Mouse (Mus musculus) CH12.LX (cell line): ENCODE data around the gene Ubl4b. TPM values are rescaled to one million over a fixed set of nuclear protein-coding genes. Genes with fewer than 3 reads are reported as not detected.

ENCODE experiments used
- DNase-seq: peaks from one replicate; pipeline ENCODE4 v3.0.0-alpha.2; 2013; ENCODE audit errors: extremely low read depth
- H3K27ac ChIP-seq: 2 replicates; pipeline ENCODE4 v1.5.1; 2012; ENCODE audit warnings: low read depth, mild to moderate bottlenecking, control low read depth, moderate library complexity; ENCODE audit not compliant: insufficient read depth
- H3K27me3 ChIP-seq: replicated peaks from 2 replicates; pipeline ENCODE3; 2012; ENCODE audit warnings: inconsistent platforms
- H3K36me3 ChIP-seq, 2 experiments: replicated peaks in 1 of 2; 2 replicates each; pipeline versions ENCODE3 to v1.6.1; 2012; ENCODE audit warnings: inconsistent platforms in 1 of 2, low read length in 1 of 2, mild to moderate bottlenecking in 1 of 2, mixed read lengths in 1 of 2, moderate library complexity in 1 of 2; ENCODE audit not compliant: control insufficient read depth in 1 of 2, insufficient read depth in 1 of 2
- H3K4me1 ChIP-seq, 2 experiments: 2 replicates each; pipeline ENCODE4 v1.6.1; 2012; ENCODE audit warnings: inconsistent platforms in 1 of 2, moderate library complexity in 1 of 2; ENCODE audit not compliant: insufficient read depth in 2 of 2, control insufficient read depth in 1 of 2
- H3K4me2 ChIP-seq: 2 replicates; pipeline ENCODE4 v1.6.1; 2012; ENCODE audit warnings: low read depth, mild to moderate bottlenecking, control low read depth; ENCODE audit not compliant: poor library complexity, insufficient read depth, severe bottlenecking
- H3K4me3 ChIP-seq, 3 experiments: fragments of 150-350 bp in 1 of 3; sonication (generic) in 1 of 3; replicated peaks in 1 of 3; 2 replicates each; pipeline versions ENCODE3 to v1.5.1; 2011 to 2012; ENCODE audit warnings: low read depth in 2 of 3, low read length in 2 of 3, mild to moderate bottlenecking in 2 of 3, moderate library complexity in 2 of 3, control low read depth in 1 of 3, improper control_type of control experiment in 1 of 3, inconsistent platforms in 1 of 3, mixed read lengths in 1 of 3; ENCODE audit not compliant: poor library complexity in 1 of 3
- H3K79me2 ChIP-seq: replicated peaks from 2 replicates; pipeline ENCODE4 v1.6.1; 2012; ENCODE audit warnings: mild to moderate bottlenecking, moderate library complexity; ENCODE audit not compliant: control insufficient read depth, poor library complexity, insufficient read depth, severe bottlenecking; ENCODE audit errors: extremely low read depth
- H3K9ac ChIP-seq: 2 replicates; pipeline ENCODE4 v1.6.1; 2012; ENCODE audit warnings: low read depth, mild to moderate bottlenecking, control low read depth, moderate library complexity; ENCODE audit not compliant: insufficient read depth
- H3K9me3 ChIP-seq: replicated peaks from 2 replicates; pipeline ENCODE3; 2012; ENCODE audit warnings: low read length, inconsistent platforms, mixed read lengths
- BHLHE40 ChIP-seq: IDR thresholded peaks from 2 replicates; pipeline ENCODE4 v1.6.1; 2011; ENCODE audit warnings: mild to moderate bottlenecking, low read depth, low read length, improper control_type of control experiment
- CTCF ChIP-seq, 2 experiments: IDR thresholded peaks in 1 of 2; conservative IDR thresholded peaks in 1 of 2; 2 replicates each; pipeline ENCODE4 v1.5.1; 2011 to 2012; ENCODE audit warnings: low read depth in 2 of 2, low read length in 2 of 2, improper control_type of control experiment in 1 of 2, inconsistent platforms in 1 of 2, mild to moderate bottlenecking in 1 of 2, moderate library complexity in 1 of 2
- E2F4 ChIP-seq: IDR thresholded peaks from 2 replicates; pipeline ENCODE4 v1.6.1; 2011; ENCODE audit warnings: low read depth, low read length, improper control_type of control experiment; ENCODE audit not compliant: insufficient replicate concordance
- ELF1 ChIP-seq: IDR thresholded peaks from 2 replicates; pipeline ENCODE4 v1.6.1; 2014; ENCODE audit warnings: low read depth, mild to moderate bottlenecking, inconsistent platforms, low read length, improper control_type of control experiment
- EP300 ChIP-seq: IDR thresholded peaks from 2 replicates; pipeline ENCODE4 v1.6.1; 2011; ENCODE audit warnings: low read length, improper control_type of control experiment
- ETS1 ChIP-seq: conservative IDR thresholded peaks from 2 replicates; pipeline ENCODE4 v1.6.1; 2012; ENCODE audit warnings: low read depth, mild to moderate bottlenecking, inconsistent platforms, low read length, improper control_type of control experiment, moderate library complexity
- GABPA ChIP-seq: IDR thresholded peaks from 2 replicates; pipeline ENCODE4 v1.6.1; 2012; ENCODE audit warnings: low read depth, low read length, improper control_type of control experiment, inconsistent platforms; ENCODE audit not compliant: insufficient replicate concordance
- HCFC1 ChIP-seq: IDR thresholded peaks from 2 replicates; pipeline ENCODE4 v1.6.1; 2012; ENCODE audit warnings: low read depth, mild to moderate bottlenecking, inconsistent platforms, low read length, improper control_type of control experiment
- IRF4 ChIP-seq: IDR thresholded peaks from 2 replicates; pipeline ENCODE4 v1.6.1; 2014; ENCODE audit warnings: low read depth, mild to moderate bottlenecking, inconsistent platforms, low read length, improper control_type of control experiment
- JUND ChIP-seq: conservative IDR thresholded peaks from 2 replicates; pipeline ENCODE4 v1.6.1; 2011; ENCODE audit warnings: low read depth, low read length, improper control_type of control experiment
- KAT2A ChIP-seq: IDR thresholded peaks from 2 replicates; pipeline ENCODE4 v1.6.1; 2012; ENCODE audit warnings: low read length, improper control_type of control experiment, inconsistent platforms; ENCODE audit not compliant: insufficient replicate concordance
- MAZ ChIP-seq: IDR thresholded peaks from 2 replicates; pipeline ENCODE4 v1.6.1; 2012; ENCODE audit warnings: low read depth, mild to moderate bottlenecking, inconsistent platforms, low read length, improper control_type of control experiment, moderate library complexity
- MEF2A ChIP-seq: IDR thresholded peaks from 2 replicates; pipeline ENCODE4 v1.6.1; 2014; ENCODE audit warnings: low read depth, mild to moderate bottlenecking, inconsistent platforms, low read length, improper control_type of control experiment, borderline replicate concordance
- NRF1 ChIP-seq: IDR thresholded peaks from 2 replicates; pipeline ENCODE4 v1.6.1; 2014; ENCODE audit warnings: low read depth, mild to moderate bottlenecking, inconsistent platforms, low read length, improper control_type of control experiment, moderate library complexity
- PAX5 ChIP-seq: IDR thresholded peaks from 2 replicates; pipeline ENCODE4 v1.6.1; 2012; ENCODE audit warnings: low read length, inconsistent platforms, mixed read lengths
- POLR2AphosphoS2 ChIP-seq: IDR thresholded peaks from 2 replicates; pipeline ENCODE4 v1.6.1; 2011; ENCODE audit warnings: low read depth, low read length, improper control_type of control experiment
- RAD21 ChIP-seq: IDR thresholded peaks from 2 replicates; pipeline ENCODE4 v1.6.1; 2011; ENCODE audit warnings: low read depth, mild to moderate bottlenecking, low read length, improper control_type of control experiment, moderate library complexity
- RCOR1 ChIP-seq: conservative IDR thresholded peaks from 2 replicates; pipeline ENCODE4 v1.6.1; 2012; ENCODE audit warnings: low read depth, mild to moderate bottlenecking, inconsistent platforms, low read length, improper control_type of control experiment
- SIN3A ChIP-seq: IDR thresholded peaks from 2 replicates; pipeline ENCODE4 v1.6.1; 2012; ENCODE audit warnings: low read length, improper control_type of control experiment, inconsistent platforms
- SMC3 ChIP-seq: IDR thresholded peaks from 2 replicates; pipeline ENCODE4 v1.6.1; 2011; ENCODE audit warnings: low read depth, low read length, improper control_type of control experiment
- TCF12 ChIP-seq: IDR thresholded peaks from 2 replicates; pipeline ENCODE4 v1.6.1; 2014; ENCODE audit warnings: low read depth, mild to moderate bottlenecking, inconsistent platforms, low read length, improper control_type of control experiment
- UBTF ChIP-seq: IDR thresholded peaks from 2 replicates; pipeline ENCODE4 v1.6.1; 2012; ENCODE audit warnings: low read depth, mild to moderate bottlenecking, inconsistent platforms, low read length, improper control_type of control experiment, moderate library complexity
- USF1 ChIP-seq: IDR thresholded peaks from 2 replicates; pipeline ENCODE4 v1.6.1; 2014; ENCODE audit warnings: low read depth, mild to moderate bottlenecking, inconsistent platforms, low read length, improper control_type of control experiment
- USF2 ChIP-seq: conservative IDR thresholded peaks from 2 replicates; pipeline ENCODE4 v1.6.1; 2011; ENCODE audit warnings: low read depth, low read length, improper control_type of control experiment
- ZC3H11A ChIP-seq: IDR thresholded peaks from 2 replicates; pipeline ENCODE4 v1.6.1; 2012; ENCODE audit warnings: low read depth, mild to moderate bottlenecking, inconsistent platforms, low read length, improper control_type of control experiment
- ZMIZ1 ChIP-seq: IDR thresholded peaks from 2 replicates; pipeline ENCODE4 v1.6.1; 2012; ENCODE audit warnings: low read depth, mild to moderate bottlenecking, inconsistent platforms, low read length, improper control_type of control experiment
- dilution Hi-C: fragments of 300-500 bp; cut with MboI; formaldehyde crosslinking; loops from 2 replicates; pipeline ENCODE4 v1.14.3; 2020; ENCODE audit warnings: low sequenced_read_pairs; ENCODE audit not compliant: extremely low pct_unique_long_range_greater_than_20kb, extremely low pct_ligation_motif_present
- in situ Hi-C: fragments of 300-500 bp; cut with MboI; formaldehyde crosslinking; loops from 3 replicates; pipeline ENCODE4 v1.14.3; 2019; ENCODE audit warnings: low sequenced_read_pairs, low pct_ligation_motif_present, low pct_unique_long_range_greater_than_20kb, mixed read lengths
- polyA plus RNA-seq: library from polyadenylated mRNA; unstranded; fragments of >175 nt; gene quantifications from 2 replicates; pipeline ENCODE4 v1.2.1, GENCODE M21; 2012; ENCODE audit warnings: low read depth; ENCODE audit not compliant: insufficient read length
- total RNA-seq, 2 experiments: library from RNA; depleted of rRNA; stranded (reverse); fragments of 300-350 nt in 1 of 2; fragments of >200 nt in 1 of 2; gene quantifications; 2 replicates each; pipeline ENCODE4 v1.2.3; 2012 to 2014

Ubl4b gene
- total and polyA plus RNA-seq, 3 experiments: not detected

DNA sequence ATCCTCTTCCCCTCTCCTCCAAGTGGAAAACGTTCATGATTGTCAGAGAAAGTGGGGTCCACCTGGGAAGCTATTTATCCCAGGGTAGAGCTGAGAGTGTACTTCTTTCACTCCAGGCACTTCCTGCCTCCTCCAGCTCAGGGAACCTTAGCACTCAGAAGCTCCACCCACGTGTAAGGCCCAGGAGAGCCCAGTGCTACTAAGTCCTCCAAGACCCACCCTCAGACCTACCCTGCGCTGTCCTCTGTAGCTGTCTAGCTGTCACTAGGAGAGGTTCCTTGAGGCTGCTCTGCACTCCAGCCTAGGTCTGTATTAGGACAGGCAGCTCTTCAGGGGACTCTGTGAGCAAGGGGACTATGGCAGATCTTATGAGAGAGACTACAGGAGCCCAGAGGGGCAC, 3.9 kb upstream of the Ubl4b start:
- Histone ChIP-seq H3K79me2 (no peaks in the 10 kb centered on the region), H3K9ac (no peak overlapping the region), H3K27me3 (peaks cover 2% of the 10 kb centered on the region), H3K4me3 (no peak overlapping the region), H3K4me1 (peaks cover 6 to 11% of the 10 kb centered on the region in 2 experiments; a peak in 3 of 4 replicates), H3K9me3 (no peaks in the 10 kb centered on the region), H3K4me2 (no peak overlapping the region), H3K36me3 (no peaks in the 10 kb centered on the region), H3K27ac (no peak overlapping the region)
- no peak for DNase-seq
- TF ChIP-seq JUND (no peak), RCOR1 (no peak), POLR2AphosphoS2 (no peak), ELF1 (no peak), BHLHE40 (no peak), TCF12 (no peak), SIN3A (no peak), NRF1 (no peak), ZMIZ1 (no peak), UBTF (no peak), USF1 (no peak), MEF2A (no peak), EP300 (no peak)
- dilution Hi-C loops (no loop called here), in situ Hi-C loops (no loop called here)

DNA sequence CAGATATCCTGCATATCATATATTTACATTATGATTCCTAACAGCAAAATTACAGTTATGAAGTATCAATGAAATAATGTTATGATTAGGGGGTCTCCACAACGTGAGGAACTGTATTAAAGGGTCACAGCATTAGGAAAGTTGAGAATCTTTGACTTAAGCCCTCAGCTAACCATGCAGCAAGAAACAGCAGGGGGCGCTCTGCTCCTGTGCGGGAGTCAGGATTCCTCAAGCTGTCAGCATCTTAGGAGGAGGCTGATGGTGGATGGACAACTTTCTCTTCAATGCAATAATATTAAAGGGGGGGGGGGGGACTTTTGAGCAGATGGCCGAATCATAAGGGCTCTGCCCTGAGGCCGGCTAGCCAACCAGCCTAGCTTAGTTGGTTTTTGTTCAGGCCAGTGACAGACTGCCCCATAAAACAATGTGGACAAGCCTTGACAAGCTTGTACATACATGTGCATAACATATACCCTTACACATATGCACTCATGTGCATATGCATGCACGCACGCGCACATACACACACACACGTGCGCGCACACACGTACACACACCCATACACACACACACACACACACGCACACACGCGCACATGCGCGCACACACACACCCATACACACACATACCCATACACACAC, 4.3 kb downstream of the Ubl4b start:
- Histone ChIP-seq H3K27me3 (peaks cover 13% of the 10 kb centered on the region), H3K79me2 (no peaks in the 10 kb centered on the region), H3K9ac (no peak overlapping the region), H3K9me3 (no peaks in the 10 kb centered on the region), H3K4me2 (no peak overlapping the region), H3K27ac (no peak overlapping the region), H3K4me1 (peaks cover 0 to 4% of the 10 kb centered on the region in 2 experiments; a peak in 1 of 4 replicates), H3K36me3 (no peaks in the 10 kb centered on the region), H3K4me3 (no peak overlapping the region)
- dilution Hi-C loops (no loop called here), in situ Hi-C loops (no loop called here)
- peak; percentile 65 for DNase-seq
- peak; percentile 42 to 82 for TF ChIP-seq CTCF (conservative IDR thresholded peaks at IDR 0.05 in 1 of 2, IDR thresholded peaks at IDR 0.05 in 1 of 2; ENCODE audit: low read depth in 2 of 2, low read length in 2 of 2)
- TF ChIP-seq ZC3H11A: peak; percentile 8; the same call in 1 of the 2 replicates
- TF ChIP-seq SMC3: peak; percentile 64
- TF ChIP-seq RCOR1: no peak
- no peak for TF ChIP-seq JUND
- TF ChIP-seq IRF4: 0 out of 2 replicates have a peak, but pooled peaks have one; percentile 13
- TF ChIP-seq KAT2A: no peak
- no peak for TF ChIP-seq PAX5
- no peak for TF ChIP-seq GABPA
- TF ChIP-seq ETS1: no peak
- TF ChIP-seq BHLHE40: no peak
- TF ChIP-seq RAD21: peak; percentile 63
- no peak for TF ChIP-seq USF2
- TF ChIP-seq EP300: no peak
- no peak for TF ChIP-seq SIN3A
- TF ChIP-seq MAZ: no peak
- no peak for TF ChIP-seq E2F4
- TF ChIP-seq POLR2AphosphoS2: no peak
- TF ChIP-seq HCFC1: no peak
